Mouse (Mus musculus): Measurements from ENCODE around the gene Micall2. TPM values are rescaled to one million over a fixed set of nuclear protein-coding genes. Genes with fewer than 3 reads are reported as not detected.
A peak's percentile ranks its signal among the peaks of the same experiment; 100 is the strongest.
"Not testable (repeated sequence)": the region's sequence is repeated elsewhere in the genome, so short reads cannot be mapped to it uniquely, and the experiment has no call there.

The Micall2 gene
- polyA plus RNA-seq, 1 experiment from 2014 or later: 5.7 TPM

- Histone ChIP-seq H3K36me3 (replicated peaks; ENCODE audit: control insufficient read depth, insufficient read depth, low read depth, low read length) (peaks cover 11% of the 10 kb centered on the region), H3K4me1 (ENCODE audit: control insufficient read depth, insufficient read depth, low read length) (no peaks in the 10 kb centered on the region), H3K4me3 (ENCODE audit: low read depth, low read length) (no peak overlapping the region), H3K27ac (replicated peaks; ENCODE audit: low read depth, low read length) (no peak overlapping the region), H3K4me2 (ENCODE audit: low read depth, low read length) (no peak overlapping the region), H3K9me3 (replicated peaks; ENCODE audit: control insufficient read depth, low read length) (no peaks in the 10 kb centered on the region), H3K27me3 (ENCODE audit: control insufficient read depth, insufficient read depth, low read length) (no peaks in the 10 kb centered on the region), H3K9ac (replicated peaks; ENCODE audit: low read length) (no peak overlapping the region)
- DNase-seq (ENCODE audit: low spot score) (no peak), ATAC-seq (replicated peaks; ENCODE audit: insufficient number of reproducible peaks, low FRiP score, low TSS enrichment, low read depth) (no peak)
- 94% methylated on average over 2 of the region's 2 CpGs for WGBS
These were observed 20.4 kb upstream of the Micall2 start for GRCm38 (mm10) chr5:139756586-139756985.

- no peaks in the 10 kb centered on the region for H3K9me3 ChIP-seq (replicated peaks; ENCODE audit: control insufficient read depth, low read length)
- no peak for ATAC-seq (replicated peaks; ENCODE audit: insufficient number of reproducible peaks, low FRiP score, low TSS enrichment, low read depth)
- no peak overlapping the region for H3K4me2 ChIP-seq (ENCODE audit: low read depth, low read length)
- no peak overlapping the region for H3K4me3 ChIP-seq (ENCODE audit: low read depth, low read length)
- no peaks in the 10 kb centered on the region for H3K4me1 ChIP-seq (ENCODE audit: control insufficient read depth, insufficient read depth, low read length)
- H3K27ac ChIP-seq (replicated peaks; ENCODE audit: low read depth, low read length): no peak overlapping the region
- H3K9ac ChIP-seq (replicated peaks; ENCODE audit: low read length): no peak overlapping the region
- H3K36me3 ChIP-seq (replicated peaks; ENCODE audit: control insufficient read depth, insufficient read depth, low read depth, low read length): peaks cover 11% of the 10 kb centered on the region
- DNase-seq (ENCODE audit: low spot score): no peak
- WGBS: 90% methylated on average over 12 of the region's 12 CpGs
- H3K27me3 ChIP-seq (ENCODE audit: control insufficient read depth, insufficient read depth, low read length): no peaks in the 10 kb centered on the region
These were observed 20.0 kb upstream of the Micall2 start for GRCm38 (mm10) chr5:139756135-139756534.

DNA sequence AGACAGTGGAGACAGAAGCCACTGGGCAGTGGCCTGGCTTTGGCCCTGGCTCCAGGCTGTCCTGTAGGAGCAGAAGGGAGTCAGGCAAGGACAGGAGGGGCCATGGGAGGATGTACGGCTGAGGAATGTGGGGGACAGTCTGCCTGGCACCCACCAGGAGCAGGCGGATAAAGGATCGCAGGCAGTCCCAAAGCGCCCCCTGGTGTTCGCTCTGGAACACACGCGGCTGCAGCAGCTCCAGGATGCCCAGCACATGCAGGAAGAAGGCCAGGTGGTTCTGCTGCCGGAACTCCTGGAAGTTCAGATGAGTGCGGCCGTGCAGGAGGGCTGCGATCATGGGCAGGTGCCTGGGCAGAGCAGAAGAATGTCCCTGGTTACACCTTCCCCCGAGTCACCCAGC is 18.6 kb upstream of the Micall2 start:
- no peak overlapping the region for H3K4me3 ChIP-seq (ENCODE audit: low read depth, low read length)
- no peaks in the 10 kb centered on the region for H3K27me3 ChIP-seq (ENCODE audit: control insufficient read depth, insufficient read depth, low read length)
- peak; percentile 66 for DNase-seq (ENCODE audit: low spot score)
- H3K27ac ChIP-seq (replicated peaks; ENCODE audit: low read depth, low read length): no peak overlapping the region
- no peaks in the 10 kb centered on the region for H3K4me1 ChIP-seq (ENCODE audit: control insufficient read depth, insufficient read depth, low read length)
- peaks cover 11% of the 10 kb centered on the region for H3K36me3 ChIP-seq (replicated peaks; ENCODE audit: control insufficient read depth, insufficient read depth, low read depth, low read length)
- WGBS: 39% methylated on average over 12 of the region's 12 CpGs
- ATAC-seq (replicated peaks; ENCODE audit: insufficient number of reproducible peaks, low FRiP score, low TSS enrichment, low read depth): no peak
- H3K9ac ChIP-seq (replicated peaks; ENCODE audit: low read length): no peak overlapping the region
- H3K4me2 ChIP-seq (ENCODE audit: low read depth, low read length): no peak overlapping the region
- no peaks in the 10 kb centered on the region for H3K9me3 ChIP-seq (replicated peaks; ENCODE audit: control insufficient read depth, low read length)

- 0 out of 2 replicates have a peak, but pooled peaks have one; percentile 8 for ATAC-seq (replicated peaks; ENCODE audit: insufficient number of reproducible peaks, low FRiP score, low TSS enrichment, low read depth)
- Histone ChIP-seq H3K9me3 (replicated peaks; ENCODE audit: control insufficient read depth, low read length) (no peaks in the 10 kb centered on the region), H3K4me1 (ENCODE audit: control insufficient read depth, insufficient read depth, low read length) (no peaks in the 10 kb centered on the region), H3K4me2 (ENCODE audit: low read depth, low read length) (no peak overlapping the region), H3K27ac (replicated peaks; ENCODE audit: low read depth, low read length) (no peak overlapping the region), H3K27me3 (ENCODE audit: control insufficient read depth, insufficient read depth, low read length) (no peaks in the 10 kb centered on the region), H3K36me3 (replicated peaks; ENCODE audit: control insufficient read depth, insufficient read depth, low read depth, low read length) (no peaks in the 10 kb centered on the region; the same call in 1 of the 2 replicates), H3K4me3 (ENCODE audit: low read depth, low read length) (no peak overlapping the region), H3K9ac (replicated peaks; ENCODE audit: low read length) (no peak overlapping the region)
- peak; percentile 78 for DNase-seq (ENCODE audit: low spot score)
These were observed 14.4 kb upstream of the Micall2 start for GRCm38 (mm10) chr5:139750535-139750934.

- no peak for ATAC-seq (replicated peaks; ENCODE audit: insufficient number of reproducible peaks, low FRiP score, low TSS enrichment, low read depth)
These were observed 13.4 kb upstream of the Micall2 start for GRCm38 (mm10) chr5:139749413-139750125.

DNA sequence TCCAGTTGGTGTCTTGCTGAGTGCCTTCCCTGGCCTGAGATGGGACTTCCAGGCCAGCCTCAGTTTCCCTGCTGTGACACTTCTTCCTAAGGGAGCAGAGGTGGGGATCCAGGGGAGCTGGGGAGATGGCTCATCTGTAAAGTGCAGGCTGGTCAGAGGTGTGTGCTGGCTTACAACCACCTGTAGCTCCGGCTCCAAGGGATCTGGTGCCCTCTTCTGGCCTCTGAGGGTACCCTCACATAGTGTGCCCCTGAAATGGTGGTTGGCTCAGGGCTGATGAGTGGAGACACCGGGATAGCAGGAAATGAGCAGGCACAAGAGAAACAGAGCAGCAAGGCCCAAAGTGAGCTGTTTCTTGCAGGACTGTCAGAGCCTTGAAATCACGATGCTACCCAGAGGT is 9.6 kb upstream of the Micall2 start:
- Histone ChIP-seq H3K27ac (replicated peaks; ENCODE audit: low read depth, low read length) (no peak overlapping the region), H3K9me3 (replicated peaks; ENCODE audit: control insufficient read depth, low read length) (no peaks in the 10 kb centered on the region), H3K36me3 (replicated peaks; ENCODE audit: control insufficient read depth, insufficient read depth, low read depth, low read length) (no peaks in the 10 kb centered on the region), H3K4me1 (ENCODE audit: control insufficient read depth, insufficient read depth, low read length) (no peaks in the 10 kb centered on the region), H3K9ac (replicated peaks; ENCODE audit: low read length) (no peak overlapping the region), H3K4me2 (ENCODE audit: low read depth, low read length) (no peak overlapping the region), H3K4me3 (ENCODE audit: low read depth, low read length) (no peak overlapping the region), H3K27me3 (ENCODE audit: control insufficient read depth, insufficient read depth, low read length) (no peaks in the 10 kb centered on the region)
- DNase-seq (ENCODE audit: low spot score): peak; percentile 81
- WGBS: 2% methylated on average over 3 of the region's 3 CpGs
- ATAC-seq (replicated peaks; ENCODE audit: insufficient number of reproducible peaks, low FRiP score, low TSS enrichment, low read depth): peak; percentile 64

More at GRCm38 (mm10) chr5:139749413-139750125, 13.4 kb upstream of the Micall2 start:
- H3K4me3 ChIP-seq (ENCODE audit: low read depth, low read length): no peak overlapping the region
- no peaks in the 10 kb centered on the region for H3K27me3 ChIP-seq (ENCODE audit: control insufficient read depth, insufficient read depth, low read length)
- no peak overlapping the region for H3K4me2 ChIP-seq (ENCODE audit: low read depth, low read length)
- H3K9me3 ChIP-seq (replicated peaks; ENCODE audit: control insufficient read depth, low read length): no peaks in the 10 kb centered on the region
- H3K36me3 ChIP-seq (replicated peaks; ENCODE audit: control insufficient read depth, insufficient read depth, low read depth, low read length): no peaks in the 10 kb centered on the region
- no peak overlapping the region for H3K9ac ChIP-seq (replicated peaks; ENCODE audit: low read length)
- 88% methylated on average over 16 of the region's 16 CpGs for WGBS
- H3K27ac ChIP-seq (replicated peaks; ENCODE audit: low read depth, low read length): no peak overlapping the region
- H3K4me1 ChIP-seq (ENCODE audit: control insufficient read depth, insufficient read depth, low read length): no peaks in the 10 kb centered on the region
- no peak for DNase-seq (ENCODE audit: low spot score)

DNA sequence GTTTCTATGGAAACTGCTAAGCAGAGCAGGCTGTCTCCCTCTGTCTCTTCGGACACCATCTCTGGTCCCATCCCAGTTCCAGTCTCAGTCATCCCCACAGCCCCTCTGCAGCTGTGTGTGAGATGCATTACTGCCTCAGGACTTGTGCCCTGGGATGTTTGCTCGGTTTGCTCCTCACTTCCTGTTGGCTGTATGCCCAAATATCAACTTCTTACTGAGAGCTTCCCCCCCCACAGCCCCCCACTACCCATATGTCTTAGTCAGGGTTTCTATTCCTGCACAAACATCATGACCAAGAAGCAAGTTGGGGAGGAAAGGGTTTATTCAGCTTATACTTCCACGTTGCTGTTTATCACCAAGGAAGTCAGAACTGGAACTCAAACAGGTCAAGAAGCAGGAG is 6.5 kb upstream of the Micall2 start:
- not testable (repeated sequence) for H3K27me3 ChIP-seq (ENCODE audit: control insufficient read depth, insufficient read depth, low read length); H3K9me3 ChIP-seq (replicated peaks; ENCODE audit: control insufficient read depth, low read length); H3K27ac ChIP-seq (replicated peaks; ENCODE audit: low read depth, low read length); H3K4me1 ChIP-seq (ENCODE audit: control insufficient read depth, insufficient read depth, low read length); H3K36me3 ChIP-seq (replicated peaks; ENCODE audit: control insufficient read depth, insufficient read depth, low read depth, low read length); ATAC-seq (replicated peaks; ENCODE audit: insufficient number of reproducible peaks, low FRiP score, low TSS enrichment, low read depth); H3K4me2 ChIP-seq (ENCODE audit: low read depth, low read length); DNase-seq (ENCODE audit: low spot score); H3K4me3 ChIP-seq (ENCODE audit: low read depth, low read length); H3K9ac ChIP-seq (replicated peaks; ENCODE audit: low read length)
- 57% methylated on average over 3 of the region's 3 CpGs for WGBS

- no peak for ATAC-seq (replicated peaks; ENCODE audit: insufficient number of reproducible peaks, low FRiP score, low TSS enrichment, low read depth)
- Histone ChIP-seq H3K4me2 (ENCODE audit: low read depth, low read length) (no peak overlapping the region), H3K4me1 (ENCODE audit: control insufficient read depth, insufficient read depth, low read length) (peaks cover 4% of the 10 kb centered on the region; the same call in 1 of the 2 replicates), H3K27me3 (ENCODE audit: control insufficient read depth, insufficient read depth, low read length) (no peaks in the 10 kb centered on the region), H3K27ac (replicated peaks; ENCODE audit: low read depth, low read length) (no peak overlapping the region), H3K36me3 (replicated peaks; ENCODE audit: control insufficient read depth, insufficient read depth, low read depth, low read length) (no peaks in the 10 kb centered on the region), H3K9me3 (replicated peaks; ENCODE audit: control insufficient read depth, low read length) (no peaks in the 10 kb centered on the region), H3K4me3 (ENCODE audit: low read depth, low read length) (no peak overlapping the region), H3K9ac (replicated peaks; ENCODE audit: low read length) (no peak overlapping the region)
- DNase-seq (ENCODE audit: low spot score): no peak
- WGBS: 69% methylated on average over 7 of the region's 7 CpGs
These were observed 2.6 kb upstream of the Micall2 start for GRCm38 (mm10) chr5:139738592-139739315.

Measured in embryonic facial prominence, embryonic 11.5 days (tissue).